Mouse (Mus musculus) kidney, embryonic 16.5 days (tissue): ENCODE measurements around the gene Ctrl. TPM values are rescaled to one million over a fixed set of nuclear protein-coding genes. Genes with fewer than 3 reads are reported as not detected.
A peak's percentile ranks its signal among the peaks of the same experiment; 100 is the strongest.
"Not testable (repeated sequence)": the region's sequence is repeated elsewhere in the genome, so short reads cannot be mapped to it uniquely, and the experiment has no call there.

Experiments
- ATAC-seq: fragments of 200-750 bp; cut with Nextera tagmentation; 2 replicates; pipeline ENCODE4 v1.8.0; 2017; ENCODE audit warnings: moderate TSS enrichment; ENCODE audit not compliant: low FRiP score, low TSS enrichment
- H3K27ac ChIP-seq: fragments of 300-500 bp; sonication (generic); 2 replicates; pipeline ENCODE4 v1.5.1; 2014; ENCODE audit warnings: low read length
- H3K27me3 ChIP-seq: fragments of 300-500 bp; sonication (generic); 2 replicates; pipeline ENCODE4 v1.6.1; 2014; ENCODE audit warnings: low read length, control low read depth, mixed read lengths; ENCODE audit not compliant: insufficient read depth
- H3K36me3 ChIP-seq: fragments of 300-500 bp; sonication (generic); 2 replicates; pipeline ENCODE4 v1.6.1; 2014; ENCODE audit warnings: low read length, control low read depth, mixed read lengths; ENCODE audit not compliant: insufficient read depth
- H3K4me1 ChIP-seq: fragments of 300-500 bp; sonication (generic); 2 replicates; pipeline ENCODE4 v1.6.1; 2014; ENCODE audit warnings: low read length, control low read depth, mixed read lengths; ENCODE audit not compliant: insufficient read depth
- H3K4me2 ChIP-seq: fragments of 300-500 bp; sonication (generic); replicated peaks from 2 replicates; pipeline ENCODE4 v1.6.1; 2014; ENCODE audit warnings: low read depth, low read length
- H3K4me3 ChIP-seq: fragments of 300-500 bp; sonication (generic); 2 replicates; pipeline ENCODE4 v1.5.1; 2014; ENCODE audit warnings: mild to moderate bottlenecking, low read length
- H3K9ac ChIP-seq: fragments of 300-500 bp; sonication (generic); replicated peaks from 2 replicates; pipeline ENCODE4 v1.6.1; 2014; ENCODE audit warnings: low read length
- H3K9me3 ChIP-seq: fragments of 300-500 bp; sonication (generic); 2 replicates; pipeline ENCODE4 v1.6.1; 2016; ENCODE audit warnings: low read length, control low read depth
- WGBS: fragments of 180-500 bp; shearing (Covaris S2); extraction: QIAGEN DNeasy Blood & Tissue Kit; methylation state at CpG from one replicate; pipeline ENCODE4 v1.1.7; 2014; 5-methylcytosine and 5-hydroxymethylcytosine counted together
- polyA plus RNA-seq: library from polyadenylated mRNA; unstranded; fragments of >200 nt; fragmentation: Nextera tagmentation; extraction: Ambion mirVana; gene quantifications from 2 replicates; pipeline ENCODE4 v1.2.1, GENCODE M21; 2015

Ctrl gene
- 0.82 and 1.8 TPM in 2 replicates for polyA plus RNA-seq

DNA sequence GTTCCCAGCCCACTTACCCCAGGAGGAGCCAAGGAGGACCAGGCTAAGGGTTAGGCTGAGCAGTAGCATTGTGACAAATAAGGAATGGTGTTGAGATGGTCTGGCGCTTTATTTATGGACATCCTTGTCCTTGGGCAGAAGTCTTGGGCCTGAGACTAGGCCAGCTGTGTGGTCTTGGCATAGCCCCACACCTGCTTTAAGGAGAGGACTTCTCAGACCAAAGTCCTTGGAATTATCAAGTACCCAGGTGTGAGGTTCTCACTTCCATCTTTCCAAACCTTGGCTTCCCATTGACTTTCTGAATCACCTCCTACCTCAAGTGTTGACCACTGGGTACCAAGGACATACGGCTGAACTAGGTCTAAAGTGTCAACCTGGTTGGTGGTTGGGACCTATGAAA, at the start of gene Ctrl:
Gene Ctrl, minus strand, starts transcription at position 101 of the 400 bp plus-strand sequence.
- no peak for ATAC-seq
- no peak within 1 kb of the TSS for H3K27ac ChIP-seq
- H3K36me3 ChIP-seq = peaks cover 13% of the 10 kb centered on the region; the same call in 1 of the 2 replicates
- no peaks in the 10 kb centered on the region for H3K9me3 ChIP-seq
- H3K27me3 ChIP-seq = no peaks in the 10 kb centered on the region
- WGBS = 85% methylated on average over 2 of the region's 2 CpGs
- H3K4me3 ChIP-seq = no peak within 1 kb of the TSS
- H3K4me2 ChIP-seq = no peak within 1 kb of the TSS
- no peak within 1 kb of the TSS for H3K9ac ChIP-seq
- peaks cover 15% of the 10 kb centered on the region for H3K4me1 ChIP-seq

DNA sequence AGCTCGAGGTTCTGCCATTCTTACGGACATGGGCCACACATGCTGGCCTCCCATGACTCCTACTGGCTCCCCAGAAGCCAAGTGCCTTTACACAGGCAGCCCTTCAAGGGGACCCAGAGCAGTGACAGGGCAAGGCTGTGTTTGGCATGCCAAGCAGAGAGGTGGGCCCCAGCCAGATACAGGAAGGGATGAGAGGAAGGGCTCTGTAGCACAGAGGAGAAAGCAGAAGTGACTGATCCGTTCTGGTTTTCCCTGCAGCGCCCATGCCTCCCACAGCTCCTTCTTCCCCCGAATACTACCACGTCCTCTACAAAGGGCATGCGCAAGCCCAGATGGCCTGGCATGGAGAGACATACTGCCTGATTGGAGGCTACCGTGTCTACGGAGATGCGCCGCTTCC, 49.7 kb upstream of the Ctrl start:
- H3K4me2 ChIP-seq, H3K9me3 ChIP-seq, H3K36me3 ChIP-seq, H3K27ac ChIP-seq, H3K9ac ChIP-seq, ATAC-seq, H3K27me3 ChIP-seq, H3K4me1 ChIP-seq, H3K4me3 ChIP-seq: not testable (repeated sequence)
- WGBS = 83% methylated on average over 11 of the region's 11 CpGs

DNA sequence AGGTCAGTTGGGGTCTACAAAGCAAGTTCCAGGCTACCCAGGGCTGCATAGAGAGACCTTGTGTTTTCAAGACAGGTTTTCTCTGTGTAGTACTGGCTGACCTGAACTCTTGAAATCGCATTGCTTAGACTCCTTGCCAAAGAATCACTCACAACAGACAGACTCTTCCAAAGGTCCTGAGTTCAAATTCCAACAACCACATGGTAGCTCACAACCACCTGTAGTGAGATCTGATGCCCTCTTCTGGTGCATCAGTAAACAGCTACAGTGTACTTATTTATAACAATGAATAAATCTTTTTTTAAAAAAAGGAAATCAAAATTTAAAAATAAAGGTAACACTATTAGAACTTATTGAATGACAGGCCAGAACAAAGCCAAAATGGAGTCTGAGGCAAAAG, 47.5 kb upstream of the Ctrl start:
- Histone ChIP-seq H3K9ac (no peak overlapping the region), H3K4me1 (no peaks in the 10 kb centered on the region), H3K36me3 (no peaks in the 10 kb centered on the region), H3K27ac (no peak overlapping the region), H3K9me3 (no peaks in the 10 kb centered on the region), H3K4me2 (no peak overlapping the region), H3K4me3 (no peak overlapping the region), H3K27me3 (no peaks in the 10 kb centered on the region)
- 93% methylated on average over 1 of the region's 1 CpGs for WGBS
- no peak for ATAC-seq

DNA sequence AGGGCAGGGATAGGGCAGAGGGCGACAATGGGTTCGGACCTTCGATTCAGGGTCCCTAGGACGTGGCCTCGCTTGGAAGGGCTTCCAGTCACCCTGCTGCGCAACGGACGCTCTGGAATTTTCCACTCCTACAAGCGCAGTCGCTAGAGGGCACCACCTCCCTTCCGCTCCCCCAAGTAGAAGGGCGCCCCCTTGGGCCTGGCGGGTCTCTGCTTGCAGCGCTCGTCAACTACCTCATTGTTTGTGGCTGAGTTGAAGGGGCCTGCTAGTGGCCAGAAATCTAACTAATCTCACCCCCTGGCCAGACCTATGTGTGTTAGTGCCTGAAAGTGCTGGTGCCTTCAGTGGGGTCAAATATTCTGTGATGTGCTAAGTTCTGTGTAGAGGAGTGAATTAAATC, 45.7 kb upstream of the Ctrl start, which contains the start of gene Dpep3:
Gene Dpep3, minus strand, starts transcription at position 105 of the 400 bp plus-strand sequence.
- no peak within 1 kb of the TSS for H3K9ac ChIP-seq
- WGBS = 93% methylated on average over 15 of the region's 15 CpGs
- no peak within 1 kb of the TSS for H3K27ac ChIP-seq

DNA sequence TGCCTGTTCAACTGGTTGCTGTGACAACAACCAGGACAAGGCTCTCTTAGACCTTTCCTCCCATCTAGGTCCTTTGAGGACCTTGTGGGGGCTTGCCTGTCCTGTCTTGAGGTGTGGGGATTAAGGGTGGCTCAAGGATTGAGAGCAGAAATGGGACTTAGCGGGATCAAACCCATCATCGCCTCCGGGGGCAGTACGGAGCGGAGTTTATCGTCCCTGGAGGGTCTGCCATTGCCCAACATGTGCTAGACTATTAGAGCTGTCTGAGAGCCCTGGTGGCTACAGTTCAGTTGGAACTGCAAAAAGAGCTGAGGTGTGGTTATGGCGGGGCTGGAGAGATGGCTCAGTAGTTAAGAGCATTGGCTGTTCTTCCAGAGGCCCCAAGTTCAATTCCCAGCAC, 41.7 kb upstream of the Ctrl start:
- Histone ChIP-seq H3K9me3 (no peaks in the 10 kb centered on the region), H3K36me3 (no peaks in the 10 kb centered on the region), H3K27ac (no peak overlapping the region), H3K9ac (no peak overlapping the region), H3K4me2 (no peak overlapping the region), H3K4me1 (no peaks in the 10 kb centered on the region), H3K4me3 (no peak overlapping the region), H3K27me3 (no peaks in the 10 kb centered on the region)
- ATAC-seq = no peak
- 63% methylated on average over 7 of the region's 7 CpGs for WGBS

More for the DNA sequence above, 45.7 kb upstream of the Ctrl start, which contains the start of gene Dpep3:
- Histone ChIP-seq H3K27me3 (no peaks in the 10 kb centered on the region), H3K9me3 (no peaks in the 10 kb centered on the region), H3K4me1 (no peaks in the 10 kb centered on the region), H3K4me2 (no peak within 1 kb of the TSS), H3K4me3 (no peak within 1 kb of the TSS), H3K36me3 (no peaks in the 10 kb centered on the region)
- no peak for ATAC-seq

DNA sequence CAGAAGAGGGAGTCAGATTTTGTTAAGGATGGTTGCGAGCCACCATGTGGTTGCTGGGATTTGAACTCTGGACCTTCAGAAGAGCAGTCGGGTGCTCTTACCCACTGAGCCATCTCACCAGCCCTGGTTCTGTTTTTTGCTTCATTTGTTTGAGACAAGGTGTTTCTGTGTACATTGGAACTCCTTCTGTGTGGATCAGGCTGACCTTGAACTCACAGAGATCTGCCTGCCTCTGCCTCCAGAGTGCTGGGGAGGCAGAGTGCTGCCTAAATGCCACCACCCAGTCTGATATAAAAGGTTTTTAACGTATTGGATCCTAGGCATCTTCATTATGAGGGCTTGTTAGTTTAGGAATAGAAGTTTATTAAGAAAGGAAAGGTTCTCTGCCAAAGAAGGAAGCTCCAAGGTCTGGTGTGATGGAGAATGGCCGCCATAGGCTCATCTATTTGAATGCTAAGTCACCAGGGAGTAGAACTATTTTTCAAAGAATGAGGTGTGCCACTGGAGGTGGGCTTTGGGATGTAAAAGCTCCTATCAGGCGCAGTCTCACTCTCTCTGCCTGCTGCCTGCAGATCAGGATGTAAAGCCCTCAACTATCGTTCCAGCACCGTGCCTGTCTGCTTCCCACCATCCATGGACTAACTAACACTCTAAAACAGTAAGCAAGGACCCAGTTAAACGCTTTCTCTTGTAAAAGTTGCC, 37.5 kb upstream of the Ctrl start:
- WGBS = 72% methylated on average over 8 of the region's 8 CpGs
- Histone ChIP-seq H3K4me2 (no peak overlapping the region), H3K9ac (no peak overlapping the region), H3K36me3 (no peaks in the 10 kb centered on the region), H3K27ac (no peak overlapping the region), H3K4me3 (no peak overlapping the region), H3K27me3 (no peaks in the 10 kb centered on the region), H3K9me3 (no peaks in the 10 kb centered on the region), H3K4me1 (peaks cover 10% of the 10 kb centered on the region)
- ATAC-seq = no peak

DNA sequence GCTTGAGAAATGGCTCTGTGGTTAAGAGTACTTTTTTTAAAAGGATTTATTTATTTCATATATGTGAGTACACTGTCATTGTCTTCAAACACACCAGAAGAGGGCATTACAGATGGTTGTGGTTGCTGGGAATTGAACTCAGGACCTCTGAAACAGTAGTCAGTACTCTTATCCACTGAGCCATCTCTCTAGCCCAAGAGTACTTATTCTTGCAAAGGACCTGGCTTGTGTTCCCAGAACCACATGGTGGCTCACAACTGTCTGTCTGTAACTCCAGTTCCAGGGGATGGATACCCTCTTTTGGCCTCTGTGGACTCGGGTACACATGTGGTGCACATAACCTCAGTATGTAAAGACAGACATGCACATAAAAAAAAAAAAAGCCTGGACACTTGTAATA, 35.7 kb upstream of the Ctrl start:
- no peak overlapping the region for H3K4me3 ChIP-seq
- H3K4me2 ChIP-seq = no peak overlapping the region
- H3K27ac ChIP-seq = no peak overlapping the region
- H3K27me3 ChIP-seq = no peaks in the 10 kb centered on the region
- H3K9me3 ChIP-seq = no peaks in the 10 kb centered on the region
- peaks cover 22% of the 10 kb centered on the region for H3K4me1 ChIP-seq
- no peaks in the 10 kb centered on the region for H3K36me3 ChIP-seq
- WGBS = 82% methylated on average over 1 of the region's 1 CpGs
- no peak overlapping the region for H3K9ac ChIP-seq
- ATAC-seq = no peak

DNA sequence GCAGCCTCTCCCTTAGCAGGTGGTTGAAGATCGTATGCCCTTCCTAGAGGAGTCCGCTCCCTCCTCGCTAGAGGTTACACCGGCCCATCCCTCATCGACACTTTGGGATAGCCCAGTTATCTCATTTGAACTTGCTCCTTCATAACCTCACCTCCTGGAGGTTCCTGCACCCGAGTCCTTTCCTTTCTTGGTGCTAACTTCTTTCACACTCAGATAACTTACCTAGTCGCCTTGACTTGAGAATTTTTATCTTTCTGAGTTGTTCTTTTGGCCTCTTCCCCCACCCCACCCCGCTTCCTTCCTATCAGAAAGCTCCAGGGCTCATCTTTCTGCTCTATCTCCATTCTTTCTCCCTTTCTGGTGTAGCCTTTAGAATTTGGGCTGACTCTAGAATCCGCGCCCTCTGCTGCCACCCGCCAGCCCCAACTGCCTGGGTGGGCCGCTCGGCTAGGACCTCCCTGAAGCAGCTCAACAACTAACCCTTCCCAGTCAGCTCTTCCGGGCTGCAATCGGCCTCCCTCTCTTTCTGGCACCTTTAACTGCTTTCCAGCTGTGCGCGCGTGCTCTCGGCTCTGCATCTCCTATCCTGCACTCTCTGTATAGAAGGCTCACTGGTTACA, 33.1 kb upstream of the Ctrl start:
- peak overlapping the region; percentile 77 for H3K4me3 ChIP-seq
- no peaks in the 10 kb centered on the region for H3K9me3 ChIP-seq
- peak overlapping the region; percentile 70 for H3K4me2 ChIP-seq
- no peaks in the 10 kb centered on the region for H3K27me3 ChIP-seq
- WGBS = 6% methylated on average over 19 of the region's 19 CpGs
- peaks cover 32% of the 10 kb centered on the region for H3K4me1 ChIP-seq
- no peaks in the 10 kb centered on the region for H3K36me3 ChIP-seq
- ATAC-seq = peak; percentile 44
- H3K9ac ChIP-seq = peak overlapping the region; percentile 86; the same call in 1 of the 2 replicates
- H3K27ac ChIP-seq = peak overlapping the region; percentile 60; the same call in 1 of the 2 replicates

DNA sequence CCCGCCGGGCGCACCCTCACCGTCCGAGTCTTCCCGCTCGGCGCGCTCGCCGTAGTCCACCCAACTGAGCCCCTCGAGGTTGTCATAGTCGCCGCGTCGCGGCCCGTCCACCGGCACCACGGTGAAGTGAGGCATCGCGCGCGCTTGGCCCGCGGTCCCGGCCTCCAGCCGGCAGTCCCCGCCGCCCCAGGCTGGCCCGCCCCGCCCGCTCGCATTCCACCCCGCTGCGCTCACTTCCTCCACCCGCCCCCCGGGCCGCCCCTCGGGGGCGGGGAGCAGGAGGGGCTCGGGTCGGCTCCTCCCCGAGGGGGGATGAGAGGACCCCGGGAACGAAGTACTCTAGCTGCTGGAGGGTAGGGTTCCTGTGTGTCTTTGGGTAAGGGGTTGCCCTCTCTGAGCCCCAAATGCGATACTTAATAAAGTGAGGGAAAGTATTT, 32.3 kb upstream of the Ctrl start, which contains the start of gene Slc12a4:
Gene Slc12a4, minus strand, starts transcription at position 193 of the 437 bp plus-strand sequence.
- no peaks in the 10 kb centered on the region for H3K36me3 ChIP-seq
- peak within 1 kb of the TSS; percentile 86 for H3K9ac ChIP-seq
- peak within 1 kb of the TSS; percentile 70 for H3K4me2 ChIP-seq
- no peaks in the 10 kb centered on the region for H3K27me3 ChIP-seq
- ATAC-seq = peak; percentile 91
- H3K4me3 ChIP-seq = peak within 1 kb of the TSS; percentile 77
- H3K27ac ChIP-seq = peak within 1 kb of the TSS; percentile 91
- peaks cover 32% of the 10 kb centered on the region for H3K4me1 ChIP-seq
- 0% methylated on average over 41 of the region's 47 CpGs for WGBS
- no peaks in the 10 kb centered on the region for H3K9me3 ChIP-seq
